Mouse (Mus musculus): Measurements from ENCODE around the gene Atp6v1b1. TPM values are rescaled to one million over a fixed set of nuclear protein-coding genes. Genes with fewer than 3 reads are reported as not detected.
A peak's percentile ranks its signal among the peaks of the same experiment; 100 is the strongest.
"Not testable (repeated sequence)": the region's sequence is repeated elsewhere in the genome, so short reads cannot be mapped to it uniquely, and the experiment has no call there.

The Atp6v1b1 gene
- total RNA-seq, 2 experiments from 2014 or later = not detected

GRCm38 (mm10) chr6:83774126-83774525, 31.3 kb downstream of the Atp6v1b1 start:
- no peak for DNase-seq
- intact Hi-C loops (cut with DNase I) = no loop called here

DNA sequence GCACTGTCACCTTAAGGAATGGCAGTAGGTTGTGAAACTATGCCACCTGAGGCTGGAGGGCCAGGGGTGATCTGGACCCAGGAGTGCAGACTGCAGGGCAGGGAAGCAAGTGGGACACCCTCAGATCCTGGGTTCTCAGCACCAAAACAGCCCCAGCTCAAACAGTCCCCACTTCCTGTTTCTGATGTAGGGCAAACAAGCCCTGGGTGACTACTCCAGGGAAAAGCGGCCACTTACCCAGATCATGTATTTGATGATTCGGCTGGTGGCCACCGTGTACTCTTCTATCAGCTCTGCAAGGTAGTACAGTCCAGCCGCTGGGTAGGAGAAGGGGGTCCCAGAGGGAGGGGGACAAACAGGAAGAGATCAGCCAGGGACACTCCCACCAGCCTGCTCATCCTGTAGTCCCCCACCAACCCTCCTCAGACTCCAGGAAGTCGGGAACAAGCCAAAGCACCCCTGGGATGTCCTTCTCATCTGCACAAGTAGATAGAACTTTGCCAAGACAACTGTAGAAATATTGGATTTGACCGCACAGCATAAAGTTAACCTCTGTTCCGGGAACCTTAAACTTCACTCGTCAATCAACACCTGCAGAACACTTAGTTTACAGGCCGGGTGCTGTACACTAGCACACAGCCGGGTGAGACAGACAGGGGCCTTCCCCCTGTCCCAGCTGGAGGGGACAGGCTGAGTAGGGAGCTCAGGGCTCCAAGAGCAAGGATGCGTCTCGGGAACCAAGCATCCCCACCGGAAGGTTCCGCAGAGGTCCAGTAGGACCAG, 32.2 kb downstream of the Atp6v1b1 start:
- no peak for DNase-seq

DNA sequence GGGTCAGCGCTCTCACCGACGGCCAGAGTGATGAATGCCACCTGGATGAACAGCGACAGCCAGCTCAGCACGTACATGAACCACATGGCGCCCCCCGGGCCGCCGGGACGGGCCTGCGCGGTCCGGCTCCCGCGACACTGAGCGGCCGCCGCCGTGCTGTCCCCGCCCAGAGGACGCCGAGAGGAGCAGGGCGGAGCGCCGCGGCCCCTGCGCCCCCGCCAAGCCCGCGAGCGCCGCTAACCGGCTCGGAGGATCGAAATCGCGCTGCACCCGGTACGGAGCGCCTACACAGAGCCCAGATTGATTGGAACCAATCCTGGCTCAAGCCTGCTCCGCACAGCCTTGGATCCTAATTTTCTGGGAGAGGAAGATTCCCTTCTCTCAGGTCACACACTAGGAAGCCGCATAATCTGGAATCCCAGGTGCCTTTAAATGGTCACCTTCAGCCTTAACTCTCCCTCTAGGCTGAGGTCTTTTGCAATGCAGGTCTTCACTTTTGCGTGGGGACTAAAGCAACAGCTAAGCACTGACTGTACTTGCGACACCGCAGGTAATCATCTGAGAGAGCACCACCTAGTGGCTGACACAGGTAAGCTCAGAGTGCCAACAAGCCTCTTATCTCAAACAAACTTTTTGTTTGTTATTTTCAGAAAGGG, 33.0 kb downstream of the Atp6v1b1 start, which contains the start of gene Tex261:
Gene Tex261 (minus strand): TSS at position 176 of the 656 bp plus-strand sequence.
- intact Hi-C loops (cut with DNase I) = loop anchor here (1.0 kb wide), 2 partner anchors 17 to 20 kb away; no protein-coding TSS in a partner anchor
- DNase-seq = peak; percentile 92 to 94

More for the DNA sequence above, 32.2 kb downstream of the Atp6v1b1 start:
- intact Hi-C loops (cut with DNase I) = loop anchor here (1.0 kb wide), 1 partner anchor 20 kb away; no protein-coding TSS in a partner anchor

DNA sequence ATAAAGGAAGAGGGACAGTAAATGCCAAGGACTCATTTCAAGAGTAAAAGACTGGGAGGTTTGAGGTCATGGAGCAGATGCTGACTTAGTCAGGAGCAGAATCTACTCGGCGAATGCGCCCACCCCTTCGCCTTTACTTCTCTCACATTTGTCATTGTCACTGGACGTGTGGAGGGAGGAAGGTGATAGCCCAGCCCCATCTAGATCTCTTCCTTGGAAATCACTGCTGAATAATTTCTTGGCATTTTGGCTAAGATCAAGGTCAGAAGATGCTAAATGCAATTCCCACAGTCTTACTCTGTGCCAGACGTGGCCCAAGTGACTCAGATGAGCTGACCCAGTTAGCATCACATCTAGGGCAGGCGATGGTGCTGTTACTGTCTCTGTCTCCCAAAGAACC, 35.5 kb downstream of the Atp6v1b1 start:
- intact Hi-C loops (cut with DNase I) = loop anchor here (2.0 kb wide), 1 partner anchor 88 kb away; no protein-coding TSS in a partner anchor
- DNase-seq = no peak

GRCm38 (mm10) chr6:83779026-83779425, 36.2 kb downstream of the Atp6v1b1 start:
- intact Hi-C loops (cut with DNase I) = loop anchor here (2.0 kb wide), 1 partner anchor 88 kb away; no protein-coding TSS in a partner anchor

GRCm38 (mm10) chr6:83786426-83786825, 43.6 kb downstream of the Atp6v1b1 start:
- DNase-seq = no peak
- intact Hi-C loops (cut with DNase I) = no loop called here

More at GRCm38 (mm10) chr6:83779026-83779425, 36.2 kb downstream of the Atp6v1b1 start:
- peak; percentile 57 to 58 for DNase-seq

- DNase-seq = no peak
- intact Hi-C loops (cut with DNase I) = no loop called here
These were observed 45.8 kb downstream of the Atp6v1b1 start for GRCm38 (mm10) chr6:83788554-83788953.

- DNase-seq; intact Hi-C loops (cut with DNase I): not testable (repeated sequence)
These were observed 47.7 kb downstream of the Atp6v1b1 start for GRCm38 (mm10) chr6:83790533-83790932.

DNA sequence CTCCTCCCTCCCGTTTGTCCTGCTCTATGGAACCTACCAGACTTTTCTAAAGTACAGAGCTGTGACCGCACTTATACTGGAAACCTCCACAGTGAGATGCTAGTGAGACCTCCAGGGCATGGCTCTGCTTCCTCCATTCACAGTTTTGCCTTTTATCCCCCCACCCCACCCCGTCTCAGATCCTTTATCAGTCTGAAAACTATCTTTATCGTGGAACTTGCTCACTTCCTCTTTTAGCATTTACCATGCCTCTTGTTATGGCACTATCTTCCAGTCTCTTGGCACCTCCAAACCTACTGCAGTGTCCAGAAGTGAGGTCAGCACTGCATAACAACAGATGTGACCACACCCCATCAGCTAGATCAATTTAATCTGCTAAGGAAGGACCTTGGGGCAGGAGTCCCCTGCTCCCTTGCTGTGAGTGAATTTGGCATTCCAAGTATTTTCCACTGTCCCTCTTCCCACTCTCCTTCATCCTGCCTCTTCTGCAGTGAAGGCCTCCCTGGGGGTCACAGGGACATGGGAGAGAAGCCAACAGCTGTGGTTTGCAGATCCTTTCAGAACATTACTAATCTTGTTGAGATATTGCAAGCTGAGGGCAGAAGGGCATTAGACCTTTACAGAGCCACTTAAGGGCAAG, 48.6 kb downstream of the Atp6v1b1 start:
- DNase-seq = no peak
- intact Hi-C loops (cut with DNase I) = no loop called here

- intact Hi-C loops (cut with DNase I) = loop anchor here (1.0 to 2.0 kb wide), 2 partner anchors 20 to 36 kb away; partner anchors contain the start of genes Paip2b and Tex261
- DNase-seq = peak; percentile 93 to 96
These were observed 52.0 kb downstream of the Atp6v1b1 start, which contains the start of gene Nagk for GRCm38 (mm10) chr6:83794760-83795296. Gene Nagk, plus strand, starts transcription at chr6:83794982.

DNA sequence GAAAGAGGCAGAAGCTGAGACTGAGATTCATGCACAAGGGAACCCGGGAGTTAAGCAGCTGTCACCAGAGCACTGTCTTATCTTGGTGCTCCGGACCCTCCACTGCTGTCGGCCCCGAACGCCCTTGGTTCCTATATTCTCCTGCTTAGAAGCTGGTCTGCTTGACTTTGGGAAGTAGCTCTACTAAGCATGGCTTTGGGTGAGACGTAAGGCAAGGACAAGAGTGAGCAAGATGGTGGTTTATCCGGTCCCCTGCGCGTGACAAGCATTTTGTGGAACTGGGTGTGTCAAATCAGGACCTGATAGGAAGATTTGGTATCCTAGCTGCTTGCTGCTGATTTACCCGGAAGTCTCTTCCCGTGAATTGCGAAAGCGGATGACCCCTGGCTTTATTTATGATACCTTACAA, 52.7 kb downstream of the Atp6v1b1 start:
- intact Hi-C loops (cut with DNase I) = loop anchor here (1.0 to 2.0 kb wide), 2 partner anchors 20 to 35 kb away; partner anchors contain the start of genes Paip2b and Tex261
- DNase-seq = no peak

DNA sequence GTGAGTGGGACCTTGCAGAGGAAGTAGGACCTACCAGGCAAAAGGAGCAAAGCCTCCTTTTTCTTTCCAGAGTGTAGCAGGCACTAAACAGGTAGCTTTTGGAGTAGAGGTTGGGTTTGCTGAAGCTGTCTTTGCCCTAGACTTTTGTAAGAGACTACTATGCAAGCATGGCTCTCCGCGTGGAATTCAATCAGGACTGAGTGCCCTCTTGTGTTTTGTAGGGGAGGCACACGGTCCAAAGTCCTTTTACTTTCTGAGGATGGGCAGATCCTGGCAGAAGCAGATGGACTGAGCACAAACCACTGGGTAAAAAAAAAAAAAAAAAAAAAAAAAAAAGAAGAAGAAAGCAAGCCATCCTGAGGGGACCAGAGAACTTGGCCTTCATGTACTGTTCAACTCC, 53.9 kb downstream of the Atp6v1b1 start:
- intact Hi-C loops (cut with DNase I) = no loop called here
- DNase-seq = no peak

- DNase-seq = no peak
- intact Hi-C loops (cut with DNase I) = no loop called here
These were observed 59.2 kb downstream of the Atp6v1b1 start for GRCm38 (mm10) chr6:83802033-83802432.

- DNase-seq = no peak
- intact Hi-C loops (cut with DNase I) = no loop called here
These were observed 60.1 kb downstream of the Atp6v1b1 start for GRCm38 (mm10) chr6:83802846-83803245.

Other genes with a start within 250 kb of the Atp6v1b1 start
- gene Dguok, start 236.0 kb upstream of the Atp6v1b1 start, total RNA-seq (2021) = 10 to 100 TPM; 31.6 to 32.7 TPM
- gene Actg2, start 206.7 kb upstream of the Atp6v1b1 start, total RNA-seq (2021) = 1 to 10 TPM; 1.5 to 2.4 TPM
- 10 to 100 TPM; 11.9 to 13.8 TPM for gene Stambp, start 170.3 kb upstream of the Atp6v1b1 start, total RNA-seq (2021)
- not detected for gene Clec4f, start 86.8 kb upstream of the Atp6v1b1 start, total RNA-seq (2021)
- under 1 TPM; 0.79 to 0.83 TPM for gene Cd207, start 65.1 kb upstream of the Atp6v1b1 start, total RNA-seq (2021)
- gene Vax2, start 31.7 kb upstream of the Atp6v1b1 start, total RNA-seq (2021) = not detected
- gene Ankrd53, start 19.7 kb downstream of the Atp6v1b1 start, total RNA-seq (2021) = not detected
- gene Tex261, start 32.8 kb downstream of the Atp6v1b1 start, total RNA-seq (2021) = 10 to 100 TPM; 83.1 to 86.0 TPM
- 10 to 100 TPM; 19.7 to 20.6 TPM for gene Nagk, start 52.0 kb downstream of the Atp6v1b1 start, total RNA-seq (2021)
- gene Paip2b, start 88.8 kb downstream of the Atp6v1b1 start, total RNA-seq (2021) = 10 to 100 TPM; 42.7 to 44.8 TPM
- 10 to 100 TPM; 52.0 to 54.9 TPM for gene Zfp638, start 124.1 kb downstream of the Atp6v1b1 start, total RNA-seq (2021)